Mouse (Mus musculus) midbrain, embryonic 11.5 days (tissue): Measurements from ENCODE around the gene Ptprm. TPM values are rescaled to one million over a fixed set of nuclear protein-coding genes. Genes with fewer than 3 reads are reported as not detected.

ENCODE experiments used
- ATAC-seq: fragments of 200-750 bp; cut with Nextera tagmentation; 2 replicates; pipeline ENCODE4 v1.8.0; 2017; ENCODE audit warnings: moderate TSS enrichment, moderate library complexity; ENCODE audit not compliant: low FRiP score
- DNase-seq: peaks from one replicate; pipeline ENCODE4 v3.0.0; 2015; ENCODE audit warnings: low spot score; ENCODE audit errors: missing footprints
- H3K27ac ChIP-seq: fragments of 300-500 bp; sonication (generic); 2 replicates; pipeline ENCODE4 v1.5.1; 2014; ENCODE audit warnings: low read depth, low read length
- H3K27me3 ChIP-seq: fragments of 300-500 bp; sonication (generic); 2 replicates; pipeline ENCODE4 v1.6.1; 2014; ENCODE audit warnings: mild to moderate bottlenecking, low read length, moderate library complexity, mixed read lengths; ENCODE audit not compliant: control insufficient read depth, insufficient read depth
- H3K36me3 ChIP-seq: fragments of 300-500 bp; sonication (generic); 2 replicates; pipeline ENCODE4 v1.6.1; 2014; ENCODE audit warnings: mild to moderate bottlenecking, low read length, moderate library complexity, mixed read lengths; ENCODE audit not compliant: control insufficient read depth, insufficient read depth
- H3K4me1 ChIP-seq: fragments of 300-500 bp; sonication (generic); 2 replicates; pipeline ENCODE4 v1.6.1; 2014; ENCODE audit warnings: low read length; ENCODE audit not compliant: control insufficient read depth, insufficient read depth
- H3K4me2 ChIP-seq: fragments of 300-500 bp; sonication (generic); 2 replicates; pipeline ENCODE4 v1.6.1; 2014; ENCODE audit warnings: mild to moderate bottlenecking, moderate library complexity
- H3K4me3 ChIP-seq: fragments of 300-500 bp; sonication (generic); 2 replicates; pipeline ENCODE4 v1.5.1; 2014; ENCODE audit warnings: low read depth, low read length
- H3K9ac ChIP-seq: fragments of 300-500 bp; sonication (generic); 2 replicates; pipeline ENCODE4 v1.6.1; 2014; ENCODE audit warnings: low read length
- H3K9me3 ChIP-seq: fragments of 300-500 bp; sonication (generic); 2 replicates; pipeline ENCODE4 v1.6.1; 2016; ENCODE audit warnings: low read length; ENCODE audit not compliant: control insufficient read depth
- WGBS: fragments of 180-500 bp; shearing (Covaris S2); extraction: QIAGEN DNeasy Blood & Tissue Kit; methylation state at CpG from one replicate; pipeline ENCODE4 v1.1.7; 2014; 5-methylcytosine and 5-hydroxymethylcytosine counted together
- polyA plus RNA-seq: library from polyadenylated mRNA; unstranded; fragments of >200 nt; fragmentation: Nextera tagmentation; extraction: Ambion mirVana; gene quantifications from 2 replicates; pipeline ENCODE4 v1.2.1, GENCODE M21; 2014

Ptprm gene
- polyA plus RNA-seq, 1 experiment from 2014 or later = 8.9 TPM

- Histone ChIP-seq H3K27me3 (no peaks in the 10 kb centered on the region), H3K36me3 (no peaks in the 10 kb centered on the region), H3K4me1 (no peaks in the 10 kb centered on the region), H3K4me3 (no peak overlapping the region), H3K4me2 (no peak overlapping the region), H3K9ac (no peak overlapping the region), H3K9me3 (no peaks in the 10 kb centered on the region), H3K27ac (no peak overlapping the region)
- 66% methylated on average over 5 of the region's 5 CpGs for WGBS
- ATAC-seq (no peak), DNase-seq (no peak)
Observed at GRCm38 (mm10) chr17:67193728-67194127, 160.5 kb downstream of the Ptprm start.

- H3K36me3 ChIP-seq = no peaks in the 10 kb centered on the region
- no peak overlapping the region for H3K9ac ChIP-seq
- H3K27ac ChIP-seq = no peak overlapping the region
- DNase-seq (no peak), ATAC-seq (no peak)
- H3K4me1 ChIP-seq = no peaks in the 10 kb centered on the region
- no peak overlapping the region for H3K4me2 ChIP-seq
- no peak overlapping the region for H3K4me3 ChIP-seq
- H3K27me3 ChIP-seq = no peaks in the 10 kb centered on the region
- no peaks in the 10 kb centered on the region for H3K9me3 ChIP-seq
- WGBS = 92% methylated on average over 2 of the region's 2 CpGs
Observed at GRCm38 (mm10) chr17:67188514-67188913, 165.7 kb downstream of the Ptprm start.

GRCm38 (mm10) chr17:67186879-67187278 lies 167.4 kb downstream of the Ptprm start:
- Histone ChIP-seq H3K4me2 (no peak overlapping the region), H3K27me3 (no peaks in the 10 kb centered on the region), H3K4me1 (no peaks in the 10 kb centered on the region), H3K9me3 (no peaks in the 10 kb centered on the region), H3K4me3 (no peak overlapping the region), H3K27ac (no peak overlapping the region), H3K9ac (no peak overlapping the region), H3K36me3 (no peaks in the 10 kb centered on the region)
- ATAC-seq (no peak), DNase-seq (peak; percentile 45)
- WGBS = 79% methylated on average over 6 of the region's 6 CpGs

GRCm38 (mm10) chr17:67185942-67186341 lies 168.3 kb downstream of the Ptprm start:
- ATAC-seq (no peak), DNase-seq (peak; percentile 57)
- H3K27ac ChIP-seq = no peak overlapping the region
- no peak overlapping the region for H3K9ac ChIP-seq
- H3K4me1 ChIP-seq = no peaks in the 10 kb centered on the region
- no peak overlapping the region for H3K4me2 ChIP-seq
- WGBS = 92% methylated on average over 6 of the region's 6 CpGs
- H3K4me3 ChIP-seq = no peak overlapping the region
- no peaks in the 10 kb centered on the region for H3K27me3 ChIP-seq
- no peaks in the 10 kb centered on the region for H3K36me3 ChIP-seq
- H3K9me3 ChIP-seq = no peaks in the 10 kb centered on the region

- DNase-seq (peak; percentile 68), ATAC-seq (no peak)
- WGBS = 91% methylated on average over 1 of the region's 1 CpGs
- no peaks in the 10 kb centered on the region for H3K27me3 ChIP-seq
- no peaks in the 10 kb centered on the region for H3K9me3 ChIP-seq
- H3K27ac ChIP-seq = no peak overlapping the region
- H3K4me3 ChIP-seq = no peak overlapping the region
- no peak overlapping the region for H3K4me2 ChIP-seq
- H3K9ac ChIP-seq = no peak overlapping the region
- H3K36me3 ChIP-seq = no peaks in the 10 kb centered on the region
- no peaks in the 10 kb centered on the region for H3K4me1 ChIP-seq
Observed at GRCm38 (mm10) chr17:67179446-67179845, 174.8 kb downstream of the Ptprm start.

- no peak overlapping the region for H3K9ac ChIP-seq
- no peak overlapping the region for H3K4me2 ChIP-seq
- DNase-seq (peak; percentile 69), ATAC-seq (no peak)
- no peaks in the 10 kb centered on the region for H3K27me3 ChIP-seq
- H3K4me1 ChIP-seq = no peaks in the 10 kb centered on the region
- no peak overlapping the region for H3K4me3 ChIP-seq
- H3K27ac ChIP-seq = no peak overlapping the region
- 84% methylated on average over 5 of the region's 5 CpGs for WGBS
- H3K36me3 ChIP-seq = no peaks in the 10 kb centered on the region
- H3K9me3 ChIP-seq = no peaks in the 10 kb centered on the region
Observed at GRCm38 (mm10) chr17:67178686-67179265, 175.5 kb downstream of the Ptprm start.

GRCm38 (mm10) chr17:67175836-67176235 lies 178.4 kb downstream of the Ptprm start:
- Histone ChIP-seq H3K9ac (no peak overlapping the region), H3K4me2 (no peak overlapping the region), H3K4me3 (no peak overlapping the region), H3K27ac (no peak overlapping the region), H3K36me3 (no peaks in the 10 kb centered on the region), H3K9me3 (no peaks in the 10 kb centered on the region), H3K27me3 (no peaks in the 10 kb centered on the region), H3K4me1 (no peaks in the 10 kb centered on the region)
- peak; percentile 33; the same call in 1 of the 2 replicates for ATAC-seq
- DNase-seq = peak; percentile 85
- WGBS = 49% methylated on average over 2 of the region's 2 CpGs

- peak; percentile 44 for DNase-seq
- WGBS = 76% methylated on average over 2 of the region's 2 CpGs
- no peak for ATAC-seq
Observed at GRCm38 (mm10) chr17:67171353-67171752, 182.9 kb downstream of the Ptprm start.

GRCm38 (mm10) chr17:67170696-67171095 lies 183.6 kb downstream of the Ptprm start:
- Histone ChIP-seq H3K4me2 (no peak overlapping the region), H3K9me3 (no peaks in the 10 kb centered on the region), H3K4me3 (no peak overlapping the region), H3K9ac (no peak overlapping the region), H3K36me3 (no peaks in the 10 kb centered on the region), H3K4me1 (no peaks in the 10 kb centered on the region), H3K27me3 (no peaks in the 10 kb centered on the region), H3K27ac (no peak overlapping the region)
- 79% methylated on average over 7 of the region's 7 CpGs for WGBS
- ATAC-seq (no peak), DNase-seq (no peak)

More at GRCm38 (mm10) chr17:67171353-67171752, 182.9 kb downstream of the Ptprm start:
- H3K4me2 ChIP-seq = no peak overlapping the region
- H3K4me3 ChIP-seq = no peak overlapping the region
- H3K9ac ChIP-seq = no peak overlapping the region
- no peaks in the 10 kb centered on the region for H3K4me1 ChIP-seq
- no peaks in the 10 kb centered on the region for H3K27me3 ChIP-seq
- no peak overlapping the region for H3K27ac ChIP-seq
- H3K9me3 ChIP-seq = no peaks in the 10 kb centered on the region
- no peaks in the 10 kb centered on the region for H3K36me3 ChIP-seq
